Mouse (Mus musculus) layer of hippocampus, postnatal 14 days (tissue): ENCODE data around the gene Scpep1. TPM values are rescaled to one million over a fixed set of nuclear protein-coding genes. Genes with fewer than 3 reads are reported as not detected.
A peak's percentile ranks its signal among the peaks of the same experiment; 100 is the strongest.
"Not testable (repeated sequence)": the region's sequence is repeated elsewhere in the genome, so short reads cannot be mapped to it uniquely, and the experiment has no call there.

Experiments used
- DNase-seq, 2 experiments: peaks; one replicate each; pipeline ENCODE4 v3.0.0; 2021 to 2022; ENCODE audit warnings: low spot score in 2 of 2, mixed read lengths in 1 of 2
- total RNA-seq, 2 experiments: library from RNA; stranded (reverse); gene quantifications; 2 replicates each; pipeline ENCODE4 v1.2.3; 2021

Gene Scpep1
- total RNA-seq, 2 experiments from 2014 or later = 17.0 to 17.4 TPM

DNA sequence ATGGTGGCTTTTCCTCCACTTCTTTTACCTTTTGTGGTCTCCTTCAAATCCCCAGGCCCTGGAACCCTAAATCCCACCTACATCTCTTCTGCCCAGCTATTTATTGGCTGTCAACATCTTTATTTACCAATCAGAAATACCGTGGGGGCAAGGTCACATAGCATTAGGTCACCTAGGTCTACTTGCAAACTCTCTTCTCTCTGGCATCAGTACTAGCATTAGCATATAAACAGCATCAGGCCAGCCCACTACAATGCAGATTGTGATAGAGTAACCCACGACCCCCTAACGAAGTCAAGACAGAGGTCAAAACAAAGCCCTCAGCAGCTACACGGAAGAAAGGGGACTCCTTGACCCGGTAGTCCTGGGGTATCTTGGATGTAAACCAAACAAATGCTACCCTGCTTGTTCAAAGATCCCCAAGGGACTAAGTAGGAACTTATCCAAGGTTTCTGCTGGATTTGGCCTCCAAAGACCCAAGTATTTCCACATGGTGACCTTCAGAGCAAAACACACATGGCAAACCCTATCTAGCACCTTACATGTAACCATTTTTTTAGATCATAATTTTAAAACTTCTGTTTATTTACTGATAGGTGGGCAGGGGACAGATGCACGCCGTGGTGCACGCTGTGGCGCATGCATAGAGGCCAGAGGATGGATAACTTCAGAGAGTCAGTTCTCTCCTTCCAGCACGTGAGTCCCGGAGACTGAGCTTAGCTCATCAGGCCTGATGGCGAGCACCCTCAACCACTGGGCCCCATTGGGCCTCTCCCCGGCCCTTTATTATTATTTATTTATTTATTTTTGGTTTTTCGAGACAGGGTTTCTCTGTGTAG, 23.4 kb downstream of the Scpep1 start:
- DNase-seq = no peak

DNA sequence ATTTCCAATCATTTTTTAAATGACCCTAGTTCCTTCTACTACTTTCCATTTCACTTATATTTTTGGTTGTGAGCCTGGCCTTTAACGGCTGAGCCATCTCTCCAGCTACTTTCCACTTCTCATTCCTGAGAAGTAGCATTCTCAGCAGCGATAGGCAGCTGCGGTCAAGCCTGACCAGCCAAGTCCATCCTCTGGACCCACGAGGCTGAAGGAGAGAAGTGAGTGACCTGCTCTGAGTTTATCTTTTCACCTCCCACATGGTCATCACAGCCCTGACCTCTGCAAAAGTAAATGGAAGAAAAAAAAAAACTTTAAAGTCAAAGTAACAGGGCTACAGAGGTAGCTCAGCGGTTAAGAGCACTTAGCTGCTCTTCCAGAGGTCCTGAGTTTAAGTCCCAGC, 28.7 kb downstream of the Scpep1 start:
- DNase-seq = no peak

DNA sequence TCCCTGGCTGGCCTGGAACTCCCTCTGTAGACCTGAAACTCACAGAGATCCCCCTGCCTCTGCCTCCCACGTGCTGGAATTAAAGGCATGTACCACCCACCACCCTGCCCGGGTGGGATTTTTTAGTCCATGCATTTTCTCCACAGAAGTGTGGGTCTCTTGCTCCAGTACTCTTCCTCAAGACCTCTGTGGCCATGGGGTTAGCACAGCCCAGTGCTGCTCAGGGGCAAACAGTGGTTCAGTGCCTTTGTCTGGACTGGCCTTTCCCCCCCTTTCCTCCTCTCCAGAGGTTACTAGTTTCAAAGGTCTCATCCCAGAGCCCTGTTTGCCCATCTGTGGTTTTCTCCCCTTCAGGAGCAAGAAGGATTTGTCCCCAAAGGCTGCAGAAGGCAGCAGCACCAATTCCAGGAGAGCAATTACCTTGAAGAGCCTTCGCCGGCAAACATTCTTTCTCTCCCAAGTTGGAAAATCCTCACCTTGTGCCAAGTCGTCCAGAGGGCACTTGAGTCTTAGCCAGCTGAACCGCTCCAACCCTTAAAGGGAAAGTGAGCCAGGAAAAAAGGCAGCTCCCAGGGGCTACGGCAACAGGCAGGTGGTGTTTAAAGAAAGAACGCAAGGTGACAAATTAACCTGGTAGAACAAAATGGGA, 45.8 kb downstream of the Scpep1 start:
- peak in 1 of 2 experiments; percentile 14 for DNase-seq

DNA sequence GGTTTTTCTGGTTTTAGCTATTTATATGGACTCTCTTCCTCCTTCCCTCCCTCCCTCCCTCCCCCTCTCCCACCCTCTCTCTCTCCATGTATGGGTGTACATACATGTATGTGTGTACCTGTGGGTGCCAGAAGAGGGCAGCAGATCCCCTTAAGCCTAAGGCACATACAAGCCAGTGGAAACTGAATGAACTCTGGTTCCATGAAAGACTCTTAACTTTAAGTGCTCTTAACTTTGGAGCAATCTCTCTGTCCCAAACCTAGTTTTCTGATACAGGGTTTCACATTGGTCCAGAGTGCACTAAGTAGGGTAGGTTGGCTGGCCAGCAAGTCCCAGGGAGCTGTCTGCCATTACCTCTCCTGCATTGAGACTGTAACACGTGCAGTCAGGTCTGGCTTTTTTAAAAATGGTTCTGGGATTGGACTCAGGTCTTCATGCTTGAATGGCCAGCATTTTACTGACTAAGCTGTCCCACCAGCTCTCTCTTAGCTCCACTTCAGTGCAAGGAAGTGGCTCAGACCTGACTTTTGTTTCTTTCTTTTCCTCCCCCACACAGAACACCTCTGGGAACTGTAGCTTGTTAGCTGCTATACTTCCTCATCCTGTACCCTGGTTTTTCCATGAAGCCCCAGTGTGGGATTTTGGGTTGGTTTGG, 46.6 kb downstream of the Scpep1 start:
- peak; percentile 20 to 41 for DNase-seq

DNA sequence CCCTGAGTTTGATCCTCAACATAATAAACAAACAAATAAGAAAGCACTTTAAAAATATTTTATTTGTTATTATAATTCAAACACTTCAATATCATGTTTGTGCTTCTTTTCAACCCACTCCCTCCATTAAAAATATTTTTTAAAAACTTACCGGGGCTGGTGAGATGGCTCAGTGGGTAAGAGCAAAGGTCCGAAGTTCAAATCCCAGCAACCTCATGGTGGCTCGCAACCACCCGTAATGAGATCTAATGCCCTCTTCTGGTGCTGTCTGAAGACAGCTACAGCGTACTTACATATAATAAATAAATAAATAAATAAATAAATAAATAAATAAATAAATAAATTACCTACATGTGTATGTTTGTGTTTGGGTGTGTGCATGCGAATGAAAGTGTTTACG, 47.4 kb downstream of the Scpep1 start:
- DNase-seq = no peak

DNA sequence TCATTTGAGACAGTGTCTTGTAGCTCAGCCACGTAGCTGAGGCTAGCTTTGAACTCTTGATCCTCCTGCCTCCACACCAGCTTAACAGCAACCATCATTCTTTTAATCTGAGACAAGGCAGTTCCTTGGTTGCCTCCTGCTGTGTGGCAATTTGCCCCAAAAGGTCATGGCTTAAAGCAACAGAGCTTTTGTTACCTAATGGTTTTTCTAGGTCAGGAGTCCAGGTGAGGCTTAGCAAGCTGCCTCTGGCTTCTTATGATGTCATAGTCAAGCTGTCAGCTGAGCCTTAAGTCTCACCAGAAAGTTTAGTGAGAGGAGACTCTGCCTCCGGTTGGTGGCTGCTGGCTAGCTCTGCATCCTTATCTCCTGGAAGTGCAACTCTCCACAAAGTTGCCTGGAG, 49.6 kb downstream of the Scpep1 start:
- no peak for DNase-seq

DNA sequence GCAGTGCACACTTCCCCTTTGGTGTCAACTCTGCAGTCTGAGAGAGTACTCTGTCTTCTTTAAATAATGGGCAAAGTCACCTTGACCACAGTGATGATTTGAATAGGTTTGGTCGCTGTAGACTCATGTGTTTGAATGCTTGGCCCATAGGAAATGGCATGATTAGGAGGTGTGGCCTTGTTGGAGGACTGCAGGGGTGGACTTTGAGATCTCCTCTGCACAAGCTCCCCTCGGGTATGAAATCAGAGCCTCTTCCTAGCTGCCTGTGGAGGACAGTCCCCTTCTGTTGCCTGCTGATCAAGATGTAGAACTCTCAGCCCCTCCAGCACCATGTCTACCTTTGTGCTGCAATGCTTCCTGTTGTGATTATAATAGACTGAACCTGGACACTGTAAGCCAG, 51.2 kb downstream of the Scpep1 start:
- DNase-seq = no peak

DNA sequence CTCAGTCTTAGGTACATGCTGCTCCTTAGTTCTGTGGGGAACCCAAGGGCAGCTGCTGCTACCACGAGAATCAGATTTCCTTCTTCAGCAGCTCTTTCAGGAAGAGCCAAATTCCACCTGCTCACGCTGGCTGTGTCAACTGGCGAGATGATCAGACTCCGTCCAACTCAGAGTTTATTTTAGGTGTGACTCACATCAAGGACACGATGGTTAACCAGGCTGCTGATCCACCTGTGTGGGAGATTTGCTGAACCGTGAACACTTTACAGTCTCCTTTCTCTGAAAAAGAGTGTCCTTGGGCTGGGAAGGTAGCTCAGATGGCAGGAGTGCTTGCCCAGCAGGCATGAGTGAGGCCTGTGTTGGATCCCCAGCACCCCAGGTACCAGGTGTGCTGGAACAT, 52.5 kb downstream of the Scpep1 start:
- DNase-seq = no peak

DNA sequence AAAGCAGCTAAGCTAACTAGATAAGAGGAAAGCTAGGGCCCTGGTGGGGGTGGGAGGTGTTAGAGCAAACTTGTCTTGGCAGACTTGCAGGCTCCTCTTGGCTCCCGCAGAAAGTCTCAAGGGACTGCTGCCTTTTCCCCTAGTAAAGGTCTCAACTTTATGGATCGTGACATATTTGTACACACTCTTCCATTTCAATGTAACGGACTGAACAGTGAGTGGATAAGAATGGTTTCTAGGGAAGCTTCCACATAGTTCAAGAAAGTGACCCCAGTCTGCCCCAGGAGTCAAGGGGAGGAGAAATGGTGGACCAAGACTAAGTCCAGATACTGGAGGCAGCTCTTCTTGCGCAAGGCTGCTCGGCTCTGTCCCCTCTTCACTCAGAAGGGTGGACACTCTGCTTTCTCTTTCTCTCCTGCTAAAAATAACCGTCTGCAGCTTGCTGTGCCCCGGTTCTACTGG, 53.9 kb downstream of the Scpep1 start:
- DNase-seq = no peak

DNA sequence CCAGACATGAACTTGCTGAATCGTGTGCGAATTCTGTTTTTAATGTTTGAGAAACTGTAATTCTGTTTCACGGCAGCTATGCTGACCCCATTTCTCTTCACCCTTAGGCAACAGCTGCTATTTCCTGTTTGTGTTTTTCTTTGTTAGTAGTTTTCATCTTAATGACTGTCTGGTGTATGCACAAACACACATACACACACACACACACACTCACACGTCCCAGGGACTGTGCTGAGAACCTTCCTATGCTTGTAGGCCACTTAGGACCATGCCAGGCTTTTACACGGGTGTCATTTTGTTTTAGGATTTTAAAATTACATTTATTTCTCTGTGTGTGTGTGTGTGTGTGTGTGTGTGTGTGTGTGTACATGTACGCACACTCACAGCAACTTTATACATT, 55.7 kb downstream of the Scpep1 start:
- no peak for DNase-seq

DNA sequence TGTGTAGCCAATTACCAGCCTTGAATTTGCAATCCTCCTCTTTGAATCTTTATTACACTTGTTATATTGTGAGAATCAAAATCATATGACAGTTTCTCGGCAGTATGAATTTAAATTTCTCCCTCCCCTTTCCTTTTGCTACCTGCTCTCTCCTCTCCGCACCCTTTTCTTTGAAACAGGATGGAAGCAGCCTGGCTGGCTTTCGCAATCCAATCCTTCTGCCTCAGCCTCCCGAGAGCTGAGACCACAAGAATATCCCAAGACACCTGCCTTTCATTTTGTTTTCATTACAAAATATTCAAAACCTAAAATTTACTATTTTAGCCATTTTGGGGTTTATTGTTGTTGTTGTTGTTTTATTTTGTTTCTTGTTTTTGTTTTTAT, 56.9 kb downstream of the Scpep1 start:
- no peak for DNase-seq

DNA sequence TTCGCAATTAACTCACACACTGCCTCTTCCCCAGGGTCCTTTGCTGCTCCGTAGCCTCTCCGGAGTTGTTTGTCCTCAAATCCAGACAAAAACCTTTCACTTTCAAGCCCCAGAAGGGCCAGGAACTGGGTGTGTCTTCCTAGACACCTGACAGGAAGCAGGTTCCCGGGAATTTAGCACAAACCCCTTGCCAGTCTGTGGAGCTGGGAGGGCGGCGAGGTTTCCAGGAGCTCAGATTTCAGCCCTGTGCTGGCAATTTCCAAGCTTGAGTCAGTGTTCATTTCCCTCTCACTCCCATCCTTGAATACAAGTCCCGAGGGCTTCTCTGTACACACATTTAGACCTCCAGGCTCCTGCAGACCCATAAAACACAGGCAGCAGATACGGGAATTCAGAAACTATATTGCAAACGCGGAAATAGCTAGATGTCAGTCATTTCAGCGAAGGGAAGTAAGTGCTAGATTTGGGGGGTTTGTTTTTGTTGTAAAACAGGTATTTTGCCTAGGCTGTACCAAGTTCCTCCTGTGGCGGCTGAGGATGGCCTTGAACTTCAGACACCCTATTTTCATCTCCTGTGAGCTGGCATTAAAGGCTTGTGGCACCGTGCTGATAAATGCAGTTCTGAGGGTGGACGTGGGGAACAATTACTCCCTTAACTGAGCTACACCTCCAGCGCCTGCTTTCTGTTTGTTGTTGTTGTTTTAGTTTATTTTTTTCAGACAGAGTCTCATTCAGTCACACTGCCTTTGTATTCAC, 57.5 kb downstream of the Scpep1 start:
- no peak for DNase-seq

DNA sequence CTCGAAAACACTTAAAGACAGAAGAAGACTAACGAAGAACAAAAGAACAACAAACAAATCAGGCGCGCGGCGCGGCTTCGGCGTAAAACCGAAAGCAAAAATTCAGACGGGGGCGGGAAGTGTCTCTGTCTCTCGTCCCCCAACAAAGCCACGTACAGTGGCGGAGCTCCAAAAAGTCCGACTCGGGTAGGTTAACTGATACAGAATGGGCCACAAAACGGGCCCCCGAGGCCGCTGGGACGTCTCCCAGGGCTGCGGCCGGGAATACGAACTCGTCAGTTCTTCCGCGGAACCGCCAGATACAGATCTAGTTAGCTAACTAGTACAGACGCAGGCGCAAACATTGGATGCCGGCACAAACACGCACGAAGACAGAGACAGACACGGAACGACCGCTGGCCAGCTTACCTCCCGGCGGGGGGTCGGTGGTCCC, 59.4 kb downstream of the Scpep1 start:
- DNase-seq = peak; percentile 37 to 52

DNA sequence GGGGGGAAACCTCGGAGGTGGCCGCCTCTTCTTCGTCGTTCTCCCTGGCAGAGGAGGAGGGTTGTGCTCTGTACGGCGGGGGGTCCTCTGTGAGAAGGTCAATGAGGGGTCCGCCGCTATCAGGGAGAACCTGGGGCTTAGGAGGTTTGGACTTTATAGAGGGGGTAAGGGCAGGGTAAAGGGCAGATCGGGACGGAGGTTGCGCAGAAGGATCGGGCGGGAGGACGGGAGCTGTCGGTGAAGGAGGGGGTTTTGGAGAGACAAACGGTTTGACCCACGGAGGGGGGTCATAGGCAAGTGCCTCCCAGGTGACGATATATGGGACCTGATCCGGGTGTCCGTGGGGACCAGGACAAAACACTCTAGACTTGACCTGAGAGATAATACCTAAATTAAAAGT, 60.0 kb downstream of the Scpep1 start:
- peak in 1 of 2 experiments; percentile 11 for DNase-seq

DNA sequence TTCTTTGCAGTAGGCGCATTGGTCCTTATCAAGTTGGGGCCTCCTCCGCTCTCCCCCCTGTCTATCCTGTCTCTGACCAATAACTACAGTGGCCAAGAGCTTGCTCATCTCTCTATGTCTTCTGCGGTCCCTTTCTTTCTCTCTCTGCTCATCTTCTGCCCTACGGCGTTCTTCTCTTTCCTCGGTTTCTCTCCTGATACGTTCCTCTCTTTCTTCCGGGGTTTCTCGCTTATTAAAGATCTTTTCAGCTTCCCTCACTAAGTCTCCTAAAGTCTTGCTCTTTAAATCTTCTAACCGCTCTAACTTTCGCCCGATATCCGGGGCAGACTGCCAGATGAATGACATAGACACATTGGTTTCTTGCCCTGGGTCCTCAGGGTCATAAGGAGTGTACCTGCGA, 61.0 kb downstream of the Scpep1 start:
- not testable (repeated sequence) for DNase-seq

DNA sequence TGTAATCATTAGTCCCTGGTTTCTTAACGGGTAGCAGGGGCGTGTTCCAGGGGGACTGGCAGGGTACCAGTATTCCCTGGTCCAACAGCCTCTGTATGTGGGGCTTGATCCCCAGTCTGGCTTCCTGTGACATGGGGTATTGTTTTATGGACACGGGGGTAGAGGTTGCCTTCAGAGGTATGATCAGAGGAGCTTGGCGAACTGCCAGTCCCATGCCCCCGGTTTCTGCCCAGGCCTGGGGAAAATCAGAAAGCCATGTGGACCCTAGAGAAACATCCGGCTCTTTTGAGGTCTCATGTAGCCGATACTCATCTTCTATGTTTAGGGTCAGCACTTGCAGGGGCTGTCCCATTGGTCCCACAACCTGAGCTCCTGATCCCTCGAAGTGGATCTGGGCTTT, 61.8 kb downstream of the Scpep1 start:
- DNase-seq = not testable (repeated sequence)

DNA sequence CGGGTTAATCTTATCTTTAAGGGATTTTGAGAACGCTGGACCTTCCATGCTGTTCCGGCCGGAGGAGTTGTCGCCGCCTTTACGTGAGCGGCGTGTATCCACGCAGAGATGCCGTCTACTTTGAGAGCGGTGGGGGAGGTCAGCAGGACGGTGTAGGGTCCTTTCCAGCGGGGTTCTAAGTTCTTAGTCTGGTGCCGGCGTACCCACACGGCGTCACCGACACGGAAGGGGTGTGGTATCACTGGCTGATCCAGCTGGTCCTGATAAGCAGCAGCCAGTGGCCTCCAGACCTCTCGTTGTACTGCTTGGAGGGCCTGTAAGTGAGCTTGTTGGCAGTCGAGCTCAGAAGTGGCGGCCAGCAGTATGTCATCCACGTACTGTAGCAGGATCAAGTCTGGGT, 62.5 kb downstream of the Scpep1 start:
- DNase-seq = not testable (repeated sequence)

DNA sequence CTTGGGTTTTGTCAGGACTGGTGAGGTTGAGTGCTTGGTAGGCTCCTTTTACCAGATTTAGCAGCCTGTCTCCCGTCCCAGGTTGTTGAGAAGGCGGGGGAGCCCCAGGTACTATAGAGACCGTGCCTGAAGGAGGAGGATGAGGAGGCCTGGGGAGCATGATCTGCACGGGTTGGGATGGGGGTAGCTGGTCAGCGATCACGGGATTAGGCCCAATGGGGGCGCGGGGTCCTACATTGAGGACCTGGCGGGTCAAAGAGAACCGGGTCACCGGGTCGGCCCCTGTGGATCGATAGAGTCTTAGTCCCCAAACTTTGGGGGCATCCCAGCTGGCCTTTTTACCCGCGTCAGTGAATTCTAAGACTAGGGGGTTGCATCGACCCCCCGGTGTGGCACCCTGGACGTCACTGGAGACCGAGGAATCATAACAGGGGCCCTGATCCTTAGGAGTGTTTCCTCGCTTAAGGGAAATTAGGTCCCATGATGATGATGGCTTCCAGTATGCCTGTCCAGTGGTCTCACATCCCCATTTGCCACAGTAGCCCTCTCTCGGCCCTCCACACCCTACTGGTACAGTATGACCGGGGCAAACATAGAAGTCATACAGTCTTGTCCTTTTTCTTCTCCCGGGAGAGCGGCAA, 63.2 kb downstream of the Scpep1 start:
- peak; percentile 42 to 46 for DNase-seq

DNA sequence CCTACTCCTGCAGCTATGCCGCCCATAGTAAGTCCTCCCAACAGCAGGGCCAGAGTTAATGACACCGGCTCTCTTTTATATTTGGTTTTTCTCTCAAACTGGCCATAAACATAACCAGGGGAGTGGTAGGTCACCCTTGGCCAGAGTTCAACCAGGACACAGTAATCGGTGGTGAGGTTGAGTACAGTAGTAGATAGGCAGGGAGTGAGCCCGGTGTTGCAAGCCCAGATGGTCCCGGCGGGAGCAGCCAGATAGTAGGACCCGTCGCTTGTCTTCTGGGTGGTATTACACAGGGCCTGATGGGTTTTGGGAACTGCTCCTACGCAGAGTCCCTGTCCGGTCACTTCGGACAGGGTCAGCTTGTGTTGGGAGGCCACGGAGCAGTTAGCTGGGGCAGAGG, 63.8 kb downstream of the Scpep1 start:
- peak; percentile 23 to 25 for DNase-seq

DNA sequence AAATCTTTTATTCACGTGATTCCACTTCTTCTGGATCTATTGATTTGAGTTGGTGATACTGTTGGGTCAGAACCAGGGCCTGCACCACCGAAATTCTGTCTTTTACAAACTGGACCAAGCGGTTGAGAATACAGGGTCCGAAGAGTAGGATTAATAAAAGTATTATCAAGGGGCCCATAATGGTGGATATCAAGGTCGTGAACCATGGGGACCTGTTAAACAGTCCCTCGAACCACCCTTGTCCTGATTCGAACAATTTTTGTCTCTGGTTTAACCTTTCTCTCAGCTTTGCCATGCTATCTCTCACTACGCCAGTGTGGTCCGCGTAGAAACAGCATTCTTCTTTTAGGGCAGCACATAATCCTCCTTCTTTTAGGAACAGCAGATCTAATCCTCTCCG, 64.4 kb downstream of the Scpep1 start:
- DNase-seq = not testable (repeated sequence)

DNA sequence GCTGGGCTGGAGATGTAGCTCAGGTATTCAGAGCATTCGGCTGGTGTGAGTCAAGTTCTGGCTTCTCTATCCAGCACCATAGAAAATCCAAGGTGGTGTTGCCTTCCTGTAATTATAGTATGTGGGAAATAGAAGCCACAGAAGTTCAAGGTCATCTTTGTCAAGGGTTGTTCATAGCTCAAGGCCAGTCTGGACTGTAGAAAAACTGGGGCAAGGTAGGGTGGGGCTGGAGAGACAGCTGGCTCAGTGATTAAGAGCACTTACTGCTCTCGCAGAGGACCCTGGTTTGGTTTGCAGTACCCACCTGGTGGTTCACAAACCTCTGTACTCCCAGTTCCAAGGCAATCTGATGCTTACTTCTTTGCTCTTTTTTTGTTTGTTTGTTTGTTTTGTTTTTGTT, 66.3 kb downstream of the Scpep1 start:
- no peak for DNase-seq
